Mouse (Mus musculus): ENCODE data around the gene Akr1b10. TPM values are rescaled to one million over a fixed set of nuclear protein-coding genes. Genes with fewer than 3 reads are reported as not detected.
"Not testable (repeated sequence)": the region's sequence is repeated elsewhere in the genome, so short reads cannot be mapped to it uniquely, and the experiment has no call there.

Gene Akr1b10
- polyA plus RNA-seq, 1 experiment = 38.2 TPM

- H3K4me3 ChIP-seq = peak within 1 kb of the TSS; percentile 23
- H3K79me2 ChIP-seq (ENCODE audit: control insufficient read depth, insufficient read depth) = no peaks in the 10 kb centered on the region
- TF ChIP-seq REST (IDR thresholded peaks at IDR 0.05; ENCODE audit: insufficient read depth, insufficient read length) (no peak), SRF (IDR thresholded peaks at IDR 0.05; ENCODE audit: control insufficient read depth, insufficient read length, low read depth) (no peak), CEBPB (IDR thresholded peaks at IDR 0.05; ENCODE audit: insufficient read depth, poor library complexity, severe bottlenecking) (no peak), USF1 (IDR thresholded peaks at IDR 0.05; ENCODE audit: low read depth) (no peak), POLR2A (IDR thresholded peaks at IDR 0.05; ENCODE audit: insufficient read length, low read depth) (peak; percentile 40), POLR2AphosphoS2 (IDR thresholded peaks at IDR 0.05; ENCODE audit: insufficient read length, low read depth) (peak; percentile 18), MYOD1 (IDR thresholded peaks at IDR 0.05; ENCODE audit: control insufficient read depth in 1 of 3, insufficient read length in 2 of 3, low read depth in 2 of 3) (no peak)
- peaks cover 4% of the 10 kb centered on the region for H3K36me3 ChIP-seq (ENCODE audit: control insufficient read depth, insufficient read depth)
- no peak within 1 kb of the TSS for H3ac ChIP-seq (ENCODE audit: control insufficient read depth, insufficient read length)
- no peaks in the 10 kb centered on the region for H3K27me3 ChIP-seq (ENCODE audit: control insufficient read depth, insufficient read depth, insufficient read length)
- H3K4me2 ChIP-seq (ENCODE audit: low read depth) = peak within 1 kb of the TSS; percentile 91
These were observed 28.0 kb downstream of the Akr1b10 start, which contains the start of gene Akr1b7 for GRCm38 (mm10) chr6:34412023-34412422. Akr1b7 (plus strand) TSS chr6:34412334.

- peak overlapping the region; percentile 91 for H3K4me2 ChIP-seq (ENCODE audit: low read depth)
- TF ChIP-seq POLR2A (IDR thresholded peaks at IDR 0.05; ENCODE audit: insufficient read length, low read depth) (peak; percentile 56), SRF (IDR thresholded peaks at IDR 0.05; ENCODE audit: control insufficient read depth, insufficient read length, low read depth) (no peak), MYOG (IDR thresholded peaks at IDR 0.05; ENCODE audit: control insufficient read depth in 1 of 3, insufficient read depth in 1 of 3, insufficient read length in 2 of 3, low read depth in 2 of 3) (peak in 2 of 3 experiments; percentile 1 to 60), E2F4 (IDR thresholded peaks at IDR 0.05; ENCODE audit: insufficient read depth) (no peak), TCF3 (IDR thresholded peaks at IDR 0.05; ENCODE audit: insufficient read length, low read depth) (no peak), MAX (IDR thresholded peaks at IDR 0.05; ENCODE audit: low read depth) (no peak), REST (IDR thresholded peaks at IDR 0.05; ENCODE audit: insufficient read depth, insufficient read length) (no peak), POLR2AphosphoS2 (IDR thresholded peaks at IDR 0.05; ENCODE audit: insufficient read length, low read depth) (peak; percentile 72), USF1 (IDR thresholded peaks at IDR 0.05; ENCODE audit: low read depth) (no peak), TCF12 (IDR thresholded peaks at IDR 0.05; ENCODE audit: insufficient read depth, poor library complexity, severe bottlenecking) (no peak), CEBPB (IDR thresholded peaks at IDR 0.05; ENCODE audit: insufficient read depth, poor library complexity, severe bottlenecking) (peak; percentile 93), MYOD1 (IDR thresholded peaks at IDR 0.05; ENCODE audit: control insufficient read depth in 1 of 3, insufficient read length in 2 of 3, low read depth in 2 of 3) (peak in 1 of 3 experiments; percentile 11)
- no peaks in the 10 kb centered on the region for H3K27me3 ChIP-seq (ENCODE audit: control insufficient read depth, insufficient read depth, insufficient read length)
- peak overlapping the region; percentile 23 for H3K4me3 ChIP-seq
- H3K36me3 ChIP-seq (ENCODE audit: control insufficient read depth, insufficient read depth) = peaks cover 4% of the 10 kb centered on the region
- no peak overlapping the region for H3ac ChIP-seq (ENCODE audit: control insufficient read depth, insufficient read length)
- no peaks in the 10 kb centered on the region for H3K79me2 ChIP-seq (ENCODE audit: control insufficient read depth, insufficient read depth)
These were observed 28.7 kb downstream of the Akr1b10 start for GRCm38 (mm10) chr6:34412688-34413087.

DNA sequence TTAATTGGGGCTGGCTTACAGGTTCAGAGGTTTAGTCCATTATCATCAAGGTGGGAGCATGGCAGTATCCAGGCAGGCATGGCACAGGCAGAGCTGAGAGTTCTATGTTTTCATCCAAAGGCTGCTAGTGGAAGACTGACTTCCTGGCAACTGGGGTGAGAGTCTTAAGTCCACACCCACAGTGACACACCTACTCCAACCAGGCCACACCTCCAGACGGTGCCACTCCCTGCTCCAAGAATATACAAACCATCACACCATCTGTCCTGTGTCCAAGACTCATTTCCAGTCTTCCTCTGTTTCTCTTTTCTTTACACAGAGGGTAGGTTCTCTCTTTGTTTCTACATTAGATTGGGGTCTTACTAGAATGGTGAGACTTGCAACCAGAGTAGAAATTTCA lies 29.4 kb downstream of the Akr1b10 start:
- H3K36me3 ChIP-seq (ENCODE audit: control insufficient read depth, insufficient read depth); H3K27me3 ChIP-seq (ENCODE audit: control insufficient read depth, insufficient read depth, insufficient read length); H3ac ChIP-seq (ENCODE audit: control insufficient read depth, insufficient read length); H3K79me2 ChIP-seq (ENCODE audit: control insufficient read depth, insufficient read depth): not testable (repeated sequence)
- Histone ChIP-seq H3K4me2 (ENCODE audit: low read depth) (peak overlapping the region; percentile 91), H3K4me3 (peak overlapping the region; percentile 23)
- TF ChIP-seq POLR2A (IDR thresholded peaks at IDR 0.05; ENCODE audit: insufficient read length, low read depth) = peak; percentile 14

DNA sequence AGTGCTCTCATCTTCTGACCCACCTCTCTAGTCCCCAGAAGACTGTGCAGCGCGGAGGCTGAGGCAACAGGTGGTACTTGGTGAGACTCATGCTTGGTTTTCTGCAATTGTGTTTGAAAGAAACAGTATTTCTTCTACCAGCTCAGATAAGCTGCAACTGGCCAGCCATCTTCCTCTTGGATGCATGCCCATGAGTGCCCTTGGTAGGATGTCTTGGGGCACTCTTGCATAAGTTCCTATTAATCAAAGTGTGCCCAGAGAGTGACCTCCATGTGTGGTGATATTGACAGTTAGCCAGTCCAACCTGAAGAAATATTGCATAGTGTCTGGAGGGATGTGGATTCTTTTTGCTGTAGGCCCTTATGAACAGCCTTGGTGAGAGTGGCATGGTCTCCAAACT lies 32.5 kb downstream of the Akr1b10 start:
- Histone ChIP-seq H3K79me2 (ENCODE audit: control insufficient read depth, insufficient read depth) (no peaks in the 10 kb centered on the region), H3K4me3 (no peak overlapping the region), H3K4me2 (ENCODE audit: low read depth) (no peak overlapping the region), H3K36me3 (ENCODE audit: control insufficient read depth, insufficient read depth) (peaks cover 4% of the 10 kb centered on the region), H3ac (ENCODE audit: control insufficient read depth, insufficient read length) (no peak overlapping the region), H3K27me3 (ENCODE audit: control insufficient read depth, insufficient read depth, insufficient read length) (no peaks in the 10 kb centered on the region)
- TF ChIP-seq E2F4 (IDR thresholded peaks at IDR 0.05; ENCODE audit: insufficient read depth) = no peak
- TF ChIP-seq TCF3 (IDR thresholded peaks at IDR 0.05; ENCODE audit: insufficient read length, low read depth) = no peak
- no peak for TF ChIP-seq MAX (IDR thresholded peaks at IDR 0.05; ENCODE audit: low read depth)
- TF ChIP-seq CEBPB (IDR thresholded peaks at IDR 0.05; ENCODE audit: insufficient read depth, poor library complexity, severe bottlenecking) = no peak
- TF ChIP-seq POLR2A (IDR thresholded peaks at IDR 0.05; ENCODE audit: insufficient read length, low read depth) = no peak
- no peak for TF ChIP-seq REST (IDR thresholded peaks at IDR 0.05; ENCODE audit: insufficient read depth, insufficient read length)
- no peak for TF ChIP-seq MYOG (IDR thresholded peaks at IDR 0.05; ENCODE audit: control insufficient read depth in 1 of 3, insufficient read depth in 1 of 3, insufficient read length in 2 of 3, low read depth in 2 of 3)
- no peak for TF ChIP-seq SRF (IDR thresholded peaks at IDR 0.05; ENCODE audit: control insufficient read depth, insufficient read length, low read depth)
- TF ChIP-seq POLR2AphosphoS2 (IDR thresholded peaks at IDR 0.05; ENCODE audit: insufficient read length, low read depth) = no peak
- no peak for TF ChIP-seq MYOD1 (IDR thresholded peaks at IDR 0.05; ENCODE audit: control insufficient read depth in 1 of 3, insufficient read length in 2 of 3, low read depth in 2 of 3)
- no peak for TF ChIP-seq TCF12 (IDR thresholded peaks at IDR 0.05; ENCODE audit: insufficient read depth, poor library complexity, severe bottlenecking)
- TF ChIP-seq USF1 (IDR thresholded peaks at IDR 0.05; ENCODE audit: low read depth) = no peak

GRCm38 (mm10) chr6:34419071-34419470 lies 35.1 kb downstream of the Akr1b10 start:
- H3ac ChIP-seq (ENCODE audit: control insufficient read depth, insufficient read length) = no peak overlapping the region
- H3K36me3 ChIP-seq (ENCODE audit: control insufficient read depth, insufficient read depth) = peaks cover 4% of the 10 kb centered on the region
- no peak overlapping the region for H3K4me3 ChIP-seq
- no peaks in the 10 kb centered on the region for H3K27me3 ChIP-seq (ENCODE audit: control insufficient read depth, insufficient read depth, insufficient read length)
- TF ChIP-seq USF1 (IDR thresholded peaks at IDR 0.05; ENCODE audit: low read depth) = no peak
- TF ChIP-seq MAX (IDR thresholded peaks at IDR 0.05; ENCODE audit: low read depth) = no peak
- no peaks in the 10 kb centered on the region for H3K79me2 ChIP-seq (ENCODE audit: control insufficient read depth, insufficient read depth)
- H3K4me2 ChIP-seq (ENCODE audit: low read depth) = no peak overlapping the region
